Mouse (Mus musculus) heart, embryonic 14.5 days (tissue): Measurements from ENCODE around the gene Aldh1l1. TPM values are rescaled to one million over a fixed set of nuclear protein-coding genes. Genes with fewer than 3 reads are reported as not detected.

Source experiments
- ATAC-seq: fragments of 200-750 bp; cut with Nextera tagmentation; 2 replicates; pipeline ENCODE4 v1.8.0; 2017; ENCODE audit warnings: low read depth, moderate TSS enrichment; ENCODE audit not compliant: insufficient number of reproducible peaks, insufficient read depth, low FRiP score
- H3K27ac ChIP-seq, 2 experiments: fragments of 200-500 bp in 1 of 2; fragments of 300-500 bp in 1 of 2; sonication (generic) in 1 of 2; replicated peaks in 1 of 2; 2 replicates each; pipeline ENCODE4 v1.5.1; 2012 to 2014; ENCODE audit warnings: low read depth in 2 of 2, low read length in 2 of 2, control low read depth in 1 of 2, mild to moderate bottlenecking in 1 of 2, mixed read lengths in 1 of 2; ENCODE audit not compliant: control insufficient read depth in 1 of 2, insufficient read depth in 1 of 2
- H3K27me3 ChIP-seq: fragments of 300-500 bp; sonication (generic); 2 replicates; pipeline ENCODE4 v1.6.1; 2014; ENCODE audit warnings: mild to moderate bottlenecking, low read length, control low read depth; ENCODE audit not compliant: control insufficient read depth, insufficient read depth
- H3K36me3 ChIP-seq: fragments of 300-500 bp; sonication (generic); 2 replicates; pipeline ENCODE4 v1.6.1; 2014; ENCODE audit warnings: mild to moderate bottlenecking, control low read depth, low read length, mixed read lengths; ENCODE audit not compliant: control insufficient read depth, insufficient read depth
- H3K4me1 ChIP-seq, 2 experiments: fragments of 200-500 bp in 1 of 2; fragments of 300-500 bp in 1 of 2; sonication (generic) in 1 of 2; 2 replicates each; pipeline ENCODE4 v1.6.1; 2012 to 2014; ENCODE audit warnings: low read length in 2 of 2, control low read depth in 1 of 2, mixed read lengths in 1 of 2; ENCODE audit not compliant: control insufficient read depth in 2 of 2, insufficient read depth in 2 of 2
- H3K4me2 ChIP-seq: fragments of 300-500 bp; sonication (generic); 2 replicates; pipeline ENCODE4 v1.6.1; 2014; ENCODE audit warnings: mild to moderate bottlenecking, low read length
- H3K4me3 ChIP-seq, 2 experiments: fragments of 200-500 bp in 1 of 2; fragments of 300-500 bp in 1 of 2; sonication (generic) in 1 of 2; 2 replicates each; pipeline ENCODE4 v1.5.1; 2012 to 2014; ENCODE audit warnings: low read length in 2 of 2, mild to moderate bottlenecking in 2 of 2, control low read depth in 1 of 2, low read depth in 1 of 2, moderate library complexity in 1 of 2; ENCODE audit not compliant: control insufficient read depth in 1 of 2, insufficient read depth in 1 of 2
- H3K9ac ChIP-seq: fragments of 300-500 bp; sonication (generic); 2 replicates; pipeline ENCODE4 v1.6.1; 2014; ENCODE audit warnings: mild to moderate bottlenecking, low read length
- H3K9me3 ChIP-seq: fragments of 300-500 bp; sonication (generic); 2 replicates; pipeline ENCODE4 v1.6.1; 2016; ENCODE audit warnings: low read length, control low read depth; ENCODE audit not compliant: control insufficient read depth
- WGBS: fragments of 180-500 bp; shearing (Covaris S2); extraction: QIAGEN DNeasy Blood & Tissue Kit; methylation state at CpG from one replicate; pipeline ENCODE4 v1.1.7; 2014; 5-methylcytosine and 5-hydroxymethylcytosine counted together
- polyA plus RNA-seq: library from polyadenylated mRNA; unstranded; fragments of >200 nt; fragmentation: Nextera tagmentation; extraction: Ambion mirVana; gene quantifications from 2 replicates; pipeline ENCODE4 v1.2.1, GENCODE M21; 2014

Aldh1l1 gene
- polyA plus RNA-seq, 1 experiment from 2014 or later: 0.59 TPM

DNA sequence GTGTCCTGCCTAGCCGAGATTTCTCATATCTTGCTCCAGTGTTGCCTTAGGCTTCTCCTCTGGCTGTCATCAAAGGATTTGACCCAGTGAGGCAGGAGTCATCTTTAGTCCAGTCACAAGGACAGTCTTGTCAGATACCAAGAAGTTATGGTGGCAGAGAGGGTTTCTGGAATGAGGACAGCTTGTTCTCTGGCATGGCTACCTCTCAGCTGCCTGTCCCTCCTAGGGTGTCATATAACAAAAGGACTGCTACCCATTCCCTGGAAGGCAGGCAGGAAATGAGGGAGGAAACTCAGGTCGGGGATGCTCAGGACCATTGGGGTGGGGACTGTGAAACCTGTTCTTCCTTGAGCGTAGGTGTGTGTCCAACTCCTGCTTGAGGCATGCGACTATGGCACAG is 14.1 kb upstream of the Aldh1l1 start:
- WGBS: 66% methylated on average over 4 of the region's 4 CpGs
- no peak for ATAC-seq
- Histone ChIP-seq H3K27ac (no peak overlapping the region), H3K36me3 (peaks cover 19% of the 10 kb centered on the region), H3K4me1 (peaks cover 14 to 21% of the 10 kb centered on the region in 2 experiments), H3K9ac (no peak overlapping the region; the same call in 1 of the 2 replicates), H3K9me3 (no peaks in the 10 kb centered on the region), H3K4me3 (no peak overlapping the region), H3K4me2 (no peak overlapping the region), H3K27me3 (no peaks in the 10 kb centered on the region)

DNA sequence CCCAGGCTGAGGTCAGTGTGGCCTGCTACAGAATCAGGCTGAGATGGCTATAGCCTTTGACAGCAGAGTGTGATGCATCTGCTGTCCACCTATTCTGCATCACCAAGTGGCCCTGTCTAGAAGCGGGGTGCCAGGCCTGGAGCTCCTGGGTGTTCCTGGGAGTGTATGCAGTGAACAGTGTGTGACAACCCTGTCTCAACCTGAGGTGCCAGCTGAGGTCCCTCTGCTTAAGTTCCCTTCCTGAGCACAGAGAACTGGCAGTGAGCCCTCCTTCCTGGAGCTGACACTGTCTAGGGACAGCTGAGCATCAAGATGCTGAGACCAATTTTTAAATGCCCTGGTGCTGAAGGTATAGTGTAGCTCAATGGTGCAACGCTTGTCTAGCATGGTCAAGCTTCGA is 13.5 kb upstream of the Aldh1l1 start:
- H3K9me3 ChIP-seq: no peaks in the 10 kb centered on the region
- no peak overlapping the region for H3K27ac ChIP-seq
- no peak overlapping the region for H3K4me3 ChIP-seq
- no peak overlapping the region for H3K9ac ChIP-seq
- H3K27me3 ChIP-seq: no peaks in the 10 kb centered on the region
- H3K4me1 ChIP-seq: peaks cover 20 to 26% of the 10 kb centered on the region in 2 experiments
- WGBS: 90% methylated on average over 3 of the region's 3 CpGs
- ATAC-seq: no peak
- no peak overlapping the region for H3K4me2 ChIP-seq
- H3K36me3 ChIP-seq: peaks cover 13% of the 10 kb centered on the region

DNA sequence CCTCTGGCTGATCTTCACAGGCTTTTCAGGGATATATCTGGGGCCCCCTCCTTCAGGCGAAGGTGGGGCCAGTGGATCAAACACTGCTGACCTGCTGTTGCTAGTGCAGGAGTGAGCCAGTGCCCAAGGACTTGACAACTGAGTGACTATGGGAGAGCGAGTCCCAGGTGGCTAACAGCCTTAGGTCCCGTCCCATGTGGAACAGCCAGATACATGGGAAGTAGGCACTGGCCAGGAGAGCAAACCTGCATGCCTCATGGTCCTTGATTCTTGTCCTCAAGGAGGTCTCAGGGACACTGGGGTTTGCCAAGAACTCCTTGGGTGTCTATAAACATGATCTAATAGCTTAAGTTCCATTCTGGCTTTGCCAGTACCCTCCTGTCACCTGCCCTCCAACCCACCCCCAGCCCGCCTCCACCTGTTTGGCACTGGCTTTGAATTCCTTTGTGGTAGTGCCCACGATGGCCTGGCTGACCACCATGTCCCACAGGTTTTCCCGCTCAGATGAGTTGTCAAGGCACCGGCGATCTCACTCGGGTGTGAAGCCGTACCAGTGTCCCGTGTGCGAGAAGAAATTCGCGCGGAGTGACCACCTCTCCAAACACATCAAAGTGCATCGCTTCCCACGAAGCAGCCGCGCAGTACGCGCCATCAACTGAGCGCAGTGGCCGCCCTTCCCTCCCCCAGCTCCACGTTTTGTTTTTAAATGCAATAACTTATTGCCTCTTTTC is 12.4 kb upstream of the Aldh1l1 start:
- H3K4me2 ChIP-seq: no peak overlapping the region
- no peaks in the 10 kb centered on the region for H3K9me3 ChIP-seq
- H3K36me3 ChIP-seq: 0 out of 2 replicates have a peak, but pooled peaks cover 6% of the 10 kb centered on the region
- H3K4me1 ChIP-seq: peaks cover 20 to 26% of the 10 kb centered on the region in 2 experiments
- H3K27me3 ChIP-seq: no peaks in the 10 kb centered on the region
- H3K9ac ChIP-seq: no peak overlapping the region
- WGBS: 93% methylated on average over 24 of the region's 24 CpGs
- no peak overlapping the region for H3K4me3 ChIP-seq
- H3K27ac ChIP-seq: no peak overlapping the region
- no peak for ATAC-seq

DNA sequence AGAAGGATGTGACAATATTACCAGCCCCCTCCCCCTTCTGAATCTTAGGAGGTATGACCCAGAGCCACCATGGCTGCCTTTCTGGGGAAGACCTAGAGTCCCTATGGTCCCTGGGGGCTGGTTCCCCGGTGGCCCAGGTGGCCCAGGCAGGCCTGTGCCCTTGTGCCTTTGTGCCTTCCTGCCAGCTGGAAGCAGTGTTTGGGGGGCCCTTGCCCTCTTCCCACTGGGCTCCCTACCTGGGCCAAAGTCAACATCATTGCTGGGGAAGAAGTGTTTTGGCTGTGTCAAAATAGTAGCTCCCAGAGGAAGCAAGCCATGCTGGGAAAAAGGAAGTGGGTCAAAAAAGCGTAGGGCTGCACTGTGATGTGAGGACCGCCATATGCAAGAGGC is 11.9 kb upstream of the Aldh1l1 start:
- no peak overlapping the region for H3K4me3 ChIP-seq
- WGBS: 82% methylated on average over 3 of the region's 3 CpGs
- no peak for ATAC-seq
- H3K9ac ChIP-seq: no peak overlapping the region
- no peak overlapping the region for H3K4me2 ChIP-seq
- H3K4me1 ChIP-seq: peaks cover 20 to 26% of the 10 kb centered on the region in 2 experiments
- no peak overlapping the region for H3K27ac ChIP-seq
- no peaks in the 10 kb centered on the region for H3K27me3 ChIP-seq
- 0 out of 2 replicates have a peak, but pooled peaks cover 6% of the 10 kb centered on the region for H3K36me3 ChIP-seq
- no peaks in the 10 kb centered on the region for H3K9me3 ChIP-seq

DNA sequence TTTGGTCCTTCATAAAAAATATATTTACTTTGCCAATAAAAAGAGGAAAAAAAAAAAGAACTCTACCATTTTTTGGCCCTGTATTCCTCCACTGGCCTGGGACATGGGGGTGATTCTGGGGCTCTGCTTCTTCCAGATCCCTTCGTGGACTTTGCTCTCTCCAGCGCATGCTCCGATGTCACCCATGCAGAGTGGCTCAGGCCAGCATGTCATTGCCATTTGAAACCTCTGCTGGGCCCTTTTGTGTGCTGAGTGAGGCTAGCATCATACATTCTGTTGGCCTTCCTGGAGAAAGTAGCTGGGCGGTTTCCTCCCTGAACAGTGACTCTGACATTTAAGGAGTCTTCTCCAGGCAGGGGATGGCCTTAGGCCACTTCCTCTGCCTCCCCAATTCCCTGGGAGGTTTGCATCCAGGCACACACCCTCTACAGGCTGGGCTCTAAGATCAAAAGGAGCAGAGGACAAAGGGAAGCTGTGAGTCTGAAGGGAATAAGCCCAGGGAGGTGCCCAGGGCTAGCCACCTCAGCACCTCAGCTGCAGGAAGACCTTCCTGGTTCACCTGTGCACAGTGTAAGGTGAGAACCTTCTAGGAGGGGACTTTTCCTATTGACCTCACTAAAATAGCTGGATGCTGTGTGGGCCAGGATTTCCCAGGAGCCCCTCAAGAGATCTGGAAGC is 10.9 kb upstream of the Aldh1l1 start:
- no peaks in the 10 kb centered on the region for H3K27me3 ChIP-seq
- H3K4me2 ChIP-seq: no peak overlapping the region
- H3K9ac ChIP-seq: no peak overlapping the region
- peaks cover 20 to 26% of the 10 kb centered on the region in 2 experiments for H3K4me1 ChIP-seq
- no peaks in the 10 kb centered on the region for H3K9me3 ChIP-seq
- no peak overlapping the region for H3K27ac ChIP-seq
- ATAC-seq: no peak
- 0 out of 2 replicates have a peak, but pooled peaks cover 6% of the 10 kb centered on the region for H3K36me3 ChIP-seq
- whole genome bisulfite sequencing: 80% methylated on average over 4 of the region's 4 CpGs
- no peak overlapping the region for H3K4me3 ChIP-seq

DNA sequence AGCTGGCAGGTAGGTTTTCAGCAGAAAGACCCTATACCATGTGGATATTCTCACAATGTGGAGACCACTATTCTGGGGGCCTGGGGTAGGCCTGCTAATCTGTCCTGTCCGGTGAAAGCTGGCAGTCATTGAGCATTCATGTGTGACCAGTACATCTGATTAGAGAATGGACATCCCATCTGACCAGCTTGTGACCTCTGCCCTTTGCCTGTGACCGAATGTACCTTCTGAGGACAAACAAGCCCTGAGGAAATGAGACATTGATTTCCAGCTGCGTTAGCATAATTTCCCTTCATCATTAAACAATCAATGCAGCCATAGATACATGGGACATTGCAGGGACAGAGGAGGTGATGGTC is 10.4 kb upstream of the Aldh1l1 start:
- Histone ChIP-seq H3K9me3 (no peaks in the 10 kb centered on the region), H3K4me2 (no peak overlapping the region), H3K4me1 (peaks cover 17 to 25% of the 10 kb centered on the region in 2 experiments), H3K4me3 (no peak overlapping the region), H3K27me3 (no peaks in the 10 kb centered on the region), H3K27ac (no peak overlapping the region), H3K36me3 (0 out of 2 replicates have a peak, but pooled peaks cover 6% of the 10 kb centered on the region), H3K9ac (no peak overlapping the region)
- ATAC-seq: no peak
- WGBS: 87% methylated on average over 3 of the region's 3 CpGs

DNA sequence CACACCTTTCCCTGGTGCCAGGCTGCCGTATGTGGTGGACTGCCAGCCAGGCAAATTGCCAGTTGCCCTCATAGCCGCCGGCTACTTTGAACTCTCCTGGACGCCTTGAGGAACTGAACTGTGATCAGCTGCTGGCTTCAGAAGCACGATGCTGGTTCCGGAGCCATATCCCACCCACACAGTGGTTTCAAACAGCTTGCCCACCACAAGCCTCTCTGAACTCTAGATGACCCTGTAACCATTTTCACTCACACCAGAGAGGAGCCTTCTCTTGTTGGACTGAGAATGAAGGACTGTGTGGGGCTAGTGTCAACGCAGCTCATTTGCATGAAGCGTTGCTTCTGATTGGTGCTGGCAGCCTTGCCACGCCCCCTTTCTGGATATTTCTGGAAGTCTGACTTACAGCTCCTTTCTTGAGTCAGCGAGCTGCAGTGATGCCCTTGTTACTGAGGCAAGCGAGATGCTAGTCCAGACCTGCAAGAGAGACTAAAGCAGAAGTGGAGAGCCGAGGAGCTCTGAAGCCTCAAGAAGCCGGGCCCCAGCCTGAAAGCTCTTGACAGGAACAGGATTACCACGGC is 9.2 kb upstream of the Aldh1l1 start:
- H3K27me3 ChIP-seq: no peaks in the 10 kb centered on the region
- no peaks in the 10 kb centered on the region for H3K9me3 ChIP-seq
- H3K4me2 ChIP-seq: peak overlapping the region; percentile 33
- 0 out of 2 replicates have a peak, but pooled peaks cover 6% of the 10 kb centered on the region for H3K36me3 ChIP-seq
- no peak overlapping the region for H3K4me3 ChIP-seq
- ATAC-seq: no peak
- 28% methylated on average over 14 of the region's 14 CpGs for WGBS
- H3K4me1 ChIP-seq: peaks cover 10 to 16% of the 10 kb centered on the region in 2 experiments
- H3K9ac ChIP-seq: 0 out of 2 replicates have a peak overlapping the region, but pooled peaks have one; percentile 34
- no peak overlapping the region; a peak in 1 of 4 replicates for H3K27ac ChIP-seq
